Mouse (Mus musculus) forebrain, embryonic 13.5 days (tissue): ENCODE measurements around the gene Galnt17. TPM values are rescaled to one million over a fixed set of nuclear protein-coding genes. Genes with fewer than 3 reads are reported as not detected.

Experiments
- ATAC-seq: fragments of 200-750 bp; cut with Nextera tagmentation; 2 replicates; pipeline ENCODE4 v1.8.0; 2017
- H3K27ac ChIP-seq: fragments of 300-500 bp; sonication (generic); 2 replicates; pipeline ENCODE4 v1.5.1; 2015; ENCODE audit warnings: inconsistent platforms, mild to moderate bottlenecking, moderate library complexity
- H3K27me3 ChIP-seq: fragments of 300-500 bp; sonication (generic); 2 replicates; pipeline ENCODE4 v1.6.1; 2015; ENCODE audit warnings: mild to moderate bottlenecking, inconsistent platforms
- H3K36me3 ChIP-seq: fragments of 300-500 bp; sonication (generic); 2 replicates; pipeline ENCODE4 v1.6.1; 2015; ENCODE audit warnings: mild to moderate bottlenecking, inconsistent platforms; ENCODE audit not compliant: poor library complexity, severe bottlenecking
- H3K4me1 ChIP-seq: fragments of 300-500 bp; sonication (generic); 2 replicates; pipeline ENCODE4 v1.6.1; 2015; ENCODE audit warnings: inconsistent platforms
- H3K4me2 ChIP-seq: fragments of 300-500 bp; sonication (generic); 2 replicates; pipeline ENCODE4 v1.6.1; 2015; ENCODE audit warnings: inconsistent platforms, mild to moderate bottlenecking, moderate library complexity
- H3K4me3 ChIP-seq: fragments of 300-500 bp; sonication (generic); 2 replicates; pipeline ENCODE4 v1.5.1; 2015; ENCODE audit warnings: mild to moderate bottlenecking, inconsistent platforms
- H3K9ac ChIP-seq: fragments of 300-500 bp; sonication (generic); 2 replicates; pipeline ENCODE4 v1.6.1; 2015; ENCODE audit warnings: mild to moderate bottlenecking, inconsistent platforms
- H3K9me3 ChIP-seq: fragments of 300-500 bp; sonication (generic); replicated peaks from 2 replicates; pipeline ENCODE4 v1.6.1; 2016; ENCODE audit warnings: inconsistent platforms
- WGBS: fragments of 180-500 bp; shearing (Covaris S2); methylation state at CpG from one replicate; pipeline ENCODE4 v1.1.7; 2015; 5-methylcytosine and 5-hydroxymethylcytosine counted together
- polyA plus RNA-seq: library from polyadenylated mRNA; unstranded; fragments of >200 nt; fragmentation: Nextera tagmentation; extraction: Ambion mirVana; gene quantifications from 2 replicates; pipeline ENCODE4 v1.2.1, GENCODE M21; 2015

Gene Galnt17
- polyA plus RNA-seq, 1 experiment from 2014 or later: 6.5 TPM

- no peak overlapping the region for H3K27ac ChIP-seq
- H3K4me3 ChIP-seq: no peak overlapping the region
- 89% methylated on average over 1 of the region's 1 CpGs for WGBS
- H3K4me1 ChIP-seq: peaks cover 13% of the 10 kb centered on the region
- no peaks in the 10 kb centered on the region for H3K27me3 ChIP-seq
- H3K4me2 ChIP-seq: no peak overlapping the region
- H3K9ac ChIP-seq: no peak overlapping the region
- no peaks in the 10 kb centered on the region for H3K36me3 ChIP-seq
- H3K9me3 ChIP-seq: no peaks in the 10 kb centered on the region
- ATAC-seq: no peak
Observed at GRCm38 (mm10) chr5:131180756-131181155, 127.5 kb downstream of the Galnt17 start.

DNA sequence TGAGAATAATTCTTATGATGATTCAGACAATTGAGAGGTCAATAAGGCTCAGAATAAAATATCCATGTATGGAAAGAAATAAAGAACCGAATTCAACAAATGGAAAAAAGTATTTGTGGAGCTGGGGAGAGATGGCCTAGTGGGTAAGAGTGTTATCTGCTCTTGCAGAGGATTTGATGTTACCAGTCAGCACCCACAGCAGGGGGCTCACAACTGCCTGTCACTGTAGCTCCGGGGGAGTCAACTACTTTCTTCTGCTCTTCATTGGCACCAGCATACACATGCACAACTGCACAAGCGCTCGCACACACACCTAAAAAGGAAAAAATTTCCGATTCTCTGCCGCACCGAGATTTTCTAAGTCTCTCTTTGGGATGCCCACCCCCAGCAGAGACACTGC is 130.4 kb downstream of the Galnt17 start:
- Histone ChIP-seq H3K4me1 (peaks cover 13% of the 10 kb centered on the region), H3K9me3 (no peaks in the 10 kb centered on the region), H3K27me3 (no peaks in the 10 kb centered on the region), H3K9ac (no peak overlapping the region), H3K27ac (peak overlapping the region; percentile 7; the same call in 1 of the 2 replicates), H3K36me3 (no peaks in the 10 kb centered on the region), H3K4me2 (no peak overlapping the region), H3K4me3 (no peak overlapping the region)
- WGBS: 52% methylated on average over 7 of the region's 7 CpGs
- ATAC-seq: no peak

DNA sequence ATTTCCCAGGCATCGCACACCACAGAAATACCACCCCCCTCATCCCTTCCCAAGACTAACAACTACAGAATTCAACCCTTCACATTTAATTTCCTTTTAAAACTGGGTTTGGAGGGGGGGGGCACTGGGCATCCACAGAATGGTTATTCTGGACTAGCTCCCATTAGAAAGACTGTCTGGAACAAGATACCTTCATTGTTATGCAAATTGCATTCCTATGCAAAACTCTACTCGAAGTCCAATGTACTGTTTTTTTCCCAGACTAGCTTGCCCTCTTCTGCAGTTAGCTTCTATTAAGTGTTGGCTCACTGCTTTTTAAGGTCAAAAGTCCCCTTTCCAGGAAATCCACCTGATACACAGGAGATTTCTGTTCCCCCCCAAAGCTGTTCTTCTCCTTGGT is 131.1 kb downstream of the Galnt17 start:
- 3% methylated on average over 2 of the region's 2 CpGs for WGBS
- Histone ChIP-seq H3K27me3 (no peaks in the 10 kb centered on the region), H3K4me2 (0 out of 2 replicates have a peak overlapping the region, but pooled peaks have one; percentile 5), H3K36me3 (no peaks in the 10 kb centered on the region), H3K27ac (peak overlapping the region; percentile 7; the same call in 1 of the 2 replicates), H3K9me3 (no peaks in the 10 kb centered on the region), H3K4me1 (peaks cover 13% of the 10 kb centered on the region), H3K4me3 (no peak overlapping the region), H3K9ac (no peak overlapping the region)
- peak; percentile 24; the same call in 1 of the 2 replicates for ATAC-seq

- WGBS: 91% methylated on average over 6 of the region's 6 CpGs
- Histone ChIP-seq H3K9ac (no peak overlapping the region), H3K9me3 (no peaks in the 10 kb centered on the region; the same call in 1 of the 2 replicates), H3K4me1 (peaks cover 6% of the 10 kb centered on the region), H3K27me3 (no peaks in the 10 kb centered on the region), H3K27ac (no peak overlapping the region), H3K4me2 (no peak overlapping the region), H3K4me3 (no peak overlapping the region), H3K36me3 (no peaks in the 10 kb centered on the region)
- no peak for ATAC-seq
Observed at GRCm38 (mm10) chr5:131169186-131169585, 139.1 kb downstream of the Galnt17 start.

DNA sequence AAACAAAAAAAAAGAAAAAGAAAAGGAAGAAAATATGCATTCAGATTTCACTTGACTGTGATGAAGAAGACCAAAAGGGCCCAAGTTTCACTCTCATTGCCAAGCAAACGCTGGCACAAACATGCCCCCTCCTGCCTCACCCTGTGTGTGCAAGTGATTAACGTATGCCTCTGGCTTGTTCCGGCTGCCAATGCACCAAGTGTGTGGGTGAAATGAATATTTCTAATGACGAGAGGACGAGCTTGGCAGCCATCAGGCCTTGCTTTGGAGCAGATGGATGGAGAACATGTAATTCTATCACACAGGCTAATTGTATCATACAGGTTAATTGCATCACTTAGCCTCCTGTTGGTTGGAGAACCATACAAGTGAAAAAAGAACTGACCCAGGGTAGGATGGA is 140.9 kb downstream of the Galnt17 start:
- Histone ChIP-seq H3K27ac (no peak overlapping the region), H3K9ac (no peak overlapping the region), H3K36me3 (no peaks in the 10 kb centered on the region), H3K4me1 (peaks cover 6% of the 10 kb centered on the region), H3K27me3 (no peaks in the 10 kb centered on the region), H3K4me2 (no peak overlapping the region), H3K9me3 (no peaks in the 10 kb centered on the region; the same call in 1 of the 2 replicates), H3K4me3 (no peak overlapping the region)
- ATAC-seq: peak; percentile 67; the same call in 1 of the 2 replicates
- WGBS: 64% methylated on average over 5 of the region's 5 CpGs

DNA sequence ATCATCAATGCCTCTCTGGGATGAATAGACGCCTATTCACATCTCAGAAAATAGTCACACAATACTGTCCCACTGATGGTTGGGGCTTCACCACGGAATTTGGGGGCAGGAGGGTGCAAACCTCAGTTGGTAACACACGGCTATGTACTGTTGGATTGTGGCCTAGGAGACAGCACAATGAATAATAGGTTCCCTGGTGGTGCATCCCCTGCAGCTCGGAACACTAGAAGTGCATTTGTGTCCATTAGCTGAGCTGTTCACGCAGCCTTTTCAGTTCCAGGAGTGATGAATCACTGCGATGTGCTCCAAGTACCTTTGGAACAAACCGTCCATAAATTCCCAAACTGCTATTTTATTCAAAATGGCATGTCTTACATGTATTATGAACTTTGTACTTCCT is 142.6 kb downstream of the Galnt17 start:
- no peak overlapping the region for H3K4me2 ChIP-seq
- no peaks in the 10 kb centered on the region for H3K27me3 ChIP-seq
- no peak overlapping the region for H3K27ac ChIP-seq
- no peak overlapping the region for H3K4me3 ChIP-seq
- WGBS: 31% methylated on average over 7 of the region's 7 CpGs
- peaks cover 6% of the 10 kb centered on the region for H3K4me1 ChIP-seq
- no peak overlapping the region for H3K9ac ChIP-seq
- no peak for ATAC-seq
- no peaks in the 10 kb centered on the region; the same call in 1 of the 2 replicates for H3K9me3 ChIP-seq
- no peaks in the 10 kb centered on the region for H3K36me3 ChIP-seq

- H3K27ac ChIP-seq: no peak overlapping the region
- no peak overlapping the region for H3K4me3 ChIP-seq
- no peak overlapping the region for H3K4me2 ChIP-seq
- H3K36me3 ChIP-seq: no peaks in the 10 kb centered on the region
- H3K4me1 ChIP-seq: no peaks in the 10 kb centered on the region
- no peaks in the 10 kb centered on the region for H3K27me3 ChIP-seq
- no peak overlapping the region for H3K9ac ChIP-seq
- no peaks in the 10 kb centered on the region for H3K9me3 ChIP-seq
- WGBS: 95% methylated on average over 4 of the region's 4 CpGs
- ATAC-seq: no peak
Observed at GRCm38 (mm10) chr5:131157866-131158265, 150.4 kb downstream of the Galnt17 start.

- Histone ChIP-seq H3K27ac (no peak overlapping the region), H3K27me3 (no peaks in the 10 kb centered on the region), H3K4me3 (no peak overlapping the region), H3K36me3 (no peaks in the 10 kb centered on the region), H3K9ac (no peak overlapping the region), H3K4me2 (no peak overlapping the region), H3K4me1 (no peaks in the 10 kb centered on the region), H3K9me3 (no peaks in the 10 kb centered on the region)
- ATAC-seq: no peak
- 76% methylated on average over 3 of the region's 3 CpGs for WGBS
Observed at GRCm38 (mm10) chr5:131156323-131156722, 152.0 kb downstream of the Galnt17 start.

- H3K4me1 ChIP-seq: 0 out of 2 replicates have a peak, but pooled peaks cover 4% of the 10 kb centered on the region
- H3K27me3 ChIP-seq: no peaks in the 10 kb centered on the region
- H3K27ac ChIP-seq: no peak overlapping the region
- no peak overlapping the region for H3K4me3 ChIP-seq
- H3K36me3 ChIP-seq: no peaks in the 10 kb centered on the region
- WGBS: 50% methylated on average over 4 of the region's 4 CpGs
- H3K4me2 ChIP-seq: no peak overlapping the region
- no peak for ATAC-seq
- H3K9me3 ChIP-seq: no peaks in the 10 kb centered on the region
- H3K9ac ChIP-seq: no peak overlapping the region
Observed at GRCm38 (mm10) chr5:131142606-131143005, 165.7 kb downstream of the Galnt17 start.

- Histone ChIP-seq H3K4me2 (no peak overlapping the region), H3K4me3 (no peak overlapping the region), H3K27ac (no peak overlapping the region), H3K9me3 (0 out of 2 replicates have a peak, but pooled peaks cover 5% of the 10 kb centered on the region), H3K4me1 (no peaks in the 10 kb centered on the region), H3K9ac (no peak overlapping the region), H3K36me3 (no peaks in the 10 kb centered on the region), H3K27me3 (no peaks in the 10 kb centered on the region)
- ATAC-seq: no peak; the same call in 1 of the 2 replicates
Observed at GRCm38 (mm10) chr5:131134809-131135208, 173.5 kb downstream of the Galnt17 start.

DNA sequence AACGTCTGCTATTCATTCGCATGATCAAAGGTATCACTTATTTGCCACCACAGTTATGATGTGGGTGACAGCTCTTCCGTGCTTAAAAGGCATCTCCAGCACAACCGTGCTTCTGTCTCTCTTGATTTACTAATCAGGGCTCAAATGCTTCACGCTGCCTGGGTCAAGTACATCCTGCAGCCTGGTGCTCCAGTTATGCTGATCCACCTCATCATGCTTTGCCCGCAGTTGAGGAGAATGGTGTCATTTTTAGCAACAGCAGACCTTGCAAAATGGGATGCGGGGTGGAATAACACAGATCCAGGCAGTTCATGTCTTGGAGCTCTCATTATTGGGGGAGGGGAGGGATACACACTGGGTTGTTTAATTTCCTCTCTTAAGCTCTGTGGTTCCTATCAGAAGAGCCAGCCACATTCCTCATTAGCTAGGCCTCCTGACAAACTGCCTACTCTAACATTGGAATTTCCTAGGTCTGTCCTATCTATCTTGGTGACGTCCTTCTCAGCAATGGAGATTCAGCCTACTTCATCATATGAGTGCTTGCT is 187.9 kb downstream of the Galnt17 start:
- no peak overlapping the region for H3K27ac ChIP-seq
- H3K4me1 ChIP-seq: no peaks in the 10 kb centered on the region
- H3K4me3 ChIP-seq: no peak overlapping the region
- no peak for ATAC-seq
- 85% methylated on average over 8 of the region's 8 CpGs for WGBS
- H3K9ac ChIP-seq: no peak overlapping the region
- no peaks in the 10 kb centered on the region; the same call in 1 of the 2 replicates for H3K9me3 ChIP-seq
- no peaks in the 10 kb centered on the region for H3K27me3 ChIP-seq
- no peaks in the 10 kb centered on the region for H3K36me3 ChIP-seq
- H3K4me2 ChIP-seq: no peak overlapping the region

GRCm38 (mm10) chr5:131119896-131120295 is 188.4 kb downstream of the Galnt17 start:
- WGBS: 88% methylated on average over 4 of the region's 4 CpGs
- Histone ChIP-seq H3K4me3 (no peak overlapping the region), H3K36me3 (no peaks in the 10 kb centered on the region), H3K4me1 (no peaks in the 10 kb centered on the region), H3K9ac (no peak overlapping the region), H3K27ac (no peak overlapping the region), H3K9me3 (no peaks in the 10 kb centered on the region; the same call in 1 of the 2 replicates), H3K4me2 (no peak overlapping the region), H3K27me3 (no peaks in the 10 kb centered on the region)
- ATAC-seq: no peak
